Mouse (Mus musculus): Measurements from ENCODE around the gene Sec14l2.

Gene Sec14l2

GRCm38 (mm10) chr11:4122742-4123579 is at the start of gene Sec14l2:
Sec14l2 (minus strand) TSS chr11:4123415.
- ChIA-PET POLR2A (interaction anchor here in 3 of 4 experiments (0.6 to 2.8 kb wide), 31 partner anchors 9 to 726 kb away, joined by 3 to 19 read pairs (median 4); partner anchors contain the start of genes Tbc1d10a (in 3 of the 3), Rnf215 (in 2 of the 3), Mtfp1 (in 1 of the 3) and Sf3a1 (in 1 of the 3)), CTCF (interaction anchor here (0.6 to 2.1 kb wide), 26 partner anchors 8 to 259 kb away, joined by 3 to 10 read pairs (median 4); partner anchors contain the start of genes Rnf215 (in 3 of the 4), Castor1 (in 1 of the 4), Gal3st1 (in 1 of the 4) and Osbp2 (in 1 of the 4))

- ChIA-PET POLR2A (interaction anchor here in 3 of 4 experiments (0.7 to 21.4 kb wide), 10 partner anchors 14 to 51 kb away, joined by 3 to 328 read pairs (median 4); partner anchors contain the start of genes Tbc1d10a (in 3 of the 3) and Castor1 (in 1 of the 3)), CTCF (interaction anchor here in 1 of 4 experiments (1.8 kb wide), 1 partner anchor 32 kb away, joined by 5 read pairs; the partner anchor contains the start of gene Rnf215)
Observed at GRCm38 (mm10) chr11:4166467-4167090, 43.4 kb upstream of the Sec14l2 start.

- CTCF ChIA-PET, result interaction anchor here in 1 of 4 experiments (1.8 kb wide), 1 partner anchor 30 kb away, joined by 5 read pairs; the partner anchor contains the start of gene Rnf215
Observed at GRCm38 (mm10) chr11:4164701-4165100, 41.5 kb upstream of the Sec14l2 start.

GRCm38 (mm10) chr11:4160758-4161480 is 37.7 kb upstream of the Sec14l2 start:
- ChIA-PET POLR2A (interaction anchor here (0.6 to 21.4 kb wide), 28 partner anchors 9 to 342 kb away, joined by 3 to 328 read pairs (median 4); partner anchors contain the start of genes Pes1 (in 2 of the 4), Tbc1d10a (in 2 of the 4), Castor1 (in 1 of the 4) and Rnf215 (in 1 of the 4)), CTCF (interaction anchor here in 2 of 4 experiments (0.6 to 1.5 kb wide), 4 partner anchors 27 to 89 kb away, joined by 3 to 5 read pairs (median 3); no protein-coding TSS in a partner anchor)

More at GRCm38 (mm10) chr11:4164701-4165100, 41.5 kb upstream of the Sec14l2 start:
- POLR2A ChIA-PET, result interaction anchor here in 3 of 4 experiments (0.9 to 21.4 kb wide), 5 partner anchors 16 to 55 kb away, joined by 3 to 328 read pairs (median 4); partner anchors contain the start of gene Tbc1d10a (in 3 of the 3)

GRCm38 (mm10) chr11:4159808-4160708 is 36.8 kb upstream of the Sec14l2 start, which contains the start of the genes Ccdc157 and Sf3a1:
Ccdc157 (minus strand) TSS chr11:4160293.
Sf3a1 (plus strand) TSS chr11:4160350.
- CTCF ChIA-PET, result interaction anchor here in 2 of 4 experiments (0.9 to 1.5 kb wide), 4 partner anchors 25 to 90 kb away, joined by 3 to 5 read pairs (median 4); partner anchors contain the start of gene Rnf215 (in 1 of the 2)
- POLR2A ChIA-PET, result interaction anchor here in 3 of 4 experiments (0.7 to 21.4 kb wide), 28 partner anchors 10 to 255 kb away, joined by 3 to 328 read pairs (median 4); partner anchors contain the start of genes Tbc1d10a (in 3 of the 3), Pes1 (in 2 of the 3), Castor1 (in 1 of the 3) and Rnf215 (in 1 of the 3)

GRCm38 (mm10) chr11:4158676-4159075 is 35.5 kb upstream of the Sec14l2 start:
- POLR2A ChIA-PET, result interaction anchor here (0.6 to 21.4 kb wide), 7 partner anchors 10 to 941 kb away, joined by 3 to 328 read pairs (median 4); partner anchors contain the start of genes Tbc1d10a (in 2 of the 4) and Ewsr1 (in 1 of the 4)
- CTCF ChIA-PET, result interaction anchor here in 1 of 4 experiments (0.6 kb wide), 1 partner anchor 302 kb away, joined by 5 read pairs; no protein-coding TSS in a partner anchor

GRCm38 (mm10) chr11:4155641-4156040 is 32.4 kb upstream of the Sec14l2 start:
- CTCF ChIA-PET, result no interaction called here
- POLR2A ChIA-PET, result interaction anchor here in 2 of 4 experiments (0.7 to 1.3 kb wide), 3 partner anchors 12 to 193 kb away, joined by 3 read pairs; partner anchors contain the start of gene Tbc1d10a (in 1 of the 2)

- CTCF ChIA-PET, result interaction anchor here in 2 of 4 experiments (0.6 to 1.3 kb wide), 2 partner anchors 66 to 900 kb away, joined by 3 to 4 read pairs; no protein-coding TSS in a partner anchor
- POLR2A ChIA-PET, result interaction anchor here in 3 of 4 experiments (0.6 to 2.3 kb wide), 8 partner anchors 10 to 747 kb away, joined by 3 to 7 read pairs (median 4); partner anchors contain the start of gene Tbc1d10a (in 1 of the 3)
Observed at GRCm38 (mm10) chr11:4153694-4154093, 30.5 kb upstream of the Sec14l2 start.

- ChIA-PET CTCF (interaction anchor here in 2 of 4 experiments (0.6 to 1.3 kb wide), 4 partner anchors 12 to 166 kb away, joined by 3 to 7 read pairs (median 4); partner anchors contain the start of genes Rnf215 (in 2 of the 2) and Gal3st1 (in 1 of the 2)), POLR2A (interaction anchor here in 2 of 4 experiments (1.1 to 1.7 kb wide), 3 partner anchors 10 to 26 kb away, joined by 3 to 9 read pairs (median 3); partner anchors contain the start of genes Ccdc157 (in 1 of the 2) and Sf3a1 (in 1 of the 2))
Observed at GRCm38 (mm10) chr11:4149886-4150285, 26.7 kb upstream of the Sec14l2 start.

GRCm38 (mm10) chr11:4148536-4149156 is 25.4 kb upstream of the Sec14l2 start:
- ChIA-PET POLR2A (interaction anchor here in 2 of 4 experiments (1.2 to 1.3 kb wide), 2 partner anchors 12 kb away, joined by 3 to 4 read pairs; partner anchors contain the start of genes Ccdc157 (in 1 of the 2) and Sf3a1 (in 1 of the 2)), CTCF (interaction anchor here in 1 of 4 experiments (1.0 kb wide), 1 partner anchor 14 kb away, joined by 3 read pairs; the partner anchor contains the start of gene Rnf215)

- ChIA-PET CTCF (interaction anchor here in 3 of 4 experiments (0.6 to 1.0 kb wide), 3 partner anchors 14 to 501 kb away, joined by 3 to 5 read pairs (median 3); partner anchors contain the start of gene Rnf215 (in 1 of the 3)), POLR2A (interaction anchor here in 3 of 4 experiments (1.1 to 1.3 kb wide), 3 partner anchors 12 to 16 kb away, joined by 3 to 4 read pairs (median 3); partner anchors contain the start of genes Ccdc157 (in 1 of the 3) and Sf3a1 (in 1 of the 3))
Observed at GRCm38 (mm10) chr11:4148120-4148519, 24.9 kb upstream of the Sec14l2 start.

GRCm38 (mm10) chr11:4147098-4147497 is 23.9 kb upstream of the Sec14l2 start:
- POLR2A ChIA-PET, result interaction anchor here in 1 of 4 experiments (0.8 to 2.2 kb wide), 5 partner anchors 12 to 95 kb away, joined by 3 to 7 read pairs (median 3); partner anchors contain the start of genes Castor1 and Rnf215
- CTCF ChIA-PET, result interaction anchor here in 2 of 4 experiments (0.6 to 1.2 kb wide), 3 partner anchors 24 to 826 kb away, joined by 3 to 4 read pairs (median 3); partner anchors contain the start of gene Sec14l2 (in 1 of the 2)

GRCm38 (mm10) chr11:4146381-4146780 is 23.2 kb upstream of the Sec14l2 start:
- ChIA-PET POLR2A (interaction anchor here in 1 of 4 experiments (1.4 to 2.2 kb wide), 3 partner anchors 11 to 71 kb away, joined by 3 to 7 read pairs (median 5); partner anchors contain the start of genes Castor1 and Rnf215), CTCF (interaction anchor here in 2 of 4 experiments (0.5 to 1.2 kb wide), 5 partner anchors 12 to 688 kb away, joined by 3 to 4 read pairs (median 4); partner anchors contain the start of gene Sec14l2 (in 1 of the 2))
